Mouse (Mus musculus): ENCODE results near the gene Tgm1. TPM values are rescaled to one million over a fixed set of nuclear protein-coding genes. Genes with fewer than 3 reads are reported as not detected.
A peak's percentile ranks its signal among the peaks of the same experiment; 100 is the strongest.

Gene Tgm1
- polyA plus RNA-seq, 1 experiment from 2014 or later: 0.27 TPM

- no peaks in the 10 kb centered on the region for H3K4me1 ChIP-seq
- no peaks in the 10 kb centered on the region for H3K9me3 ChIP-seq
- no peak overlapping the region for H3K27ac ChIP-seq
- H3K27me3 ChIP-seq (replicated peaks): no peaks in the 10 kb centered on the region
- H3K9ac ChIP-seq: no peak overlapping the region
- no peak overlapping the region for H3K4me3 ChIP-seq
- no peak overlapping the region for H3K4me2 ChIP-seq
- ATAC-seq (replicated peaks): no peak
- 74% methylated on average over 6 of the region's 6 CpGs for WGBS
- no peaks in the 10 kb centered on the region for H3K36me3 ChIP-seq (replicated peaks)
Observed at GRCm38 (mm10) chr14:55702761-55703160, 11.0 kb downstream of the Tgm1 start.

- no peak for ATAC-seq (replicated peaks)
- H3K9ac ChIP-seq: no peak overlapping the region
- no peaks in the 10 kb centered on the region for H3K4me1 ChIP-seq
- H3K4me3 ChIP-seq: no peak overlapping the region
- H3K27me3 ChIP-seq (replicated peaks): no peaks in the 10 kb centered on the region
- WGBS: 59% methylated on average over 9 of the region's 9 CpGs
- H3K36me3 ChIP-seq (replicated peaks): no peaks in the 10 kb centered on the region
- no peak overlapping the region for H3K27ac ChIP-seq
- H3K4me2 ChIP-seq: no peak overlapping the region
- H3K9me3 ChIP-seq: no peaks in the 10 kb centered on the region
Observed at GRCm38 (mm10) chr14:55701131-55701530, 12.6 kb downstream of the Tgm1 start.

- no peak for ATAC-seq (replicated peaks)
- Histone ChIP-seq H3K36me3 (replicated peaks) (no peaks in the 10 kb centered on the region), H3K4me1 (no peaks in the 10 kb centered on the region), H3K9me3 (no peaks in the 10 kb centered on the region), H3K4me2 (no peak overlapping the region), H3K27me3 (replicated peaks) (no peaks in the 10 kb centered on the region), H3K27ac (no peak overlapping the region), H3K4me3 (no peak overlapping the region), H3K9ac (no peak overlapping the region)
- WGBS: 92% methylated on average over 4 of the region's 4 CpGs
Observed at GRCm38 (mm10) chr14:55697226-55697625, 16.5 kb downstream of the Tgm1 start.

DNA sequence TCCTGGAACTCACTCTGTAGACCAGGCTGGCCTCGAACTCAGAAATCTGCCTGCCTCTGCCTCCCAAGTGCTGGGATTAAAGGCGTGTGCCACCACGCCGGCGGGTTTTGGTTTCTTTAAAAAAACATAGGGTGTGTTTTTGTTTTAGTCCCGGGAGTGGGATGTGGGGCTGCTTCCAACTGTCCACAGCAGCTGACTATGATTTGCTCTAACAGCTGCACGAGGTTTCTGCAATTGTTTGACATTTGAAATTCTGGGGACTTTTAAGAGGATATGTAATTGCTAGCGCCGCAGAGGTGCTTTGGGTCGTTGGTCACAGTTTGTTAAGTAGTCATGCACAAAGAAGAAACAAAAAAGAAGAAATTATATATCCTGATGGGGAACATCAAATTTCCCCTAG is 24.3 kb downstream of the Tgm1 start:
- Histone ChIP-seq H3K27me3 (replicated peaks) (no peaks in the 10 kb centered on the region), H3K9ac (no peak overlapping the region), H3K4me1 (no peaks in the 10 kb centered on the region), H3K9me3 (no peaks in the 10 kb centered on the region), H3K4me2 (no peak overlapping the region), H3K27ac (no peak overlapping the region), H3K36me3 (replicated peaks) (no peaks in the 10 kb centered on the region), H3K4me3 (no peak overlapping the region)
- no peak for ATAC-seq (replicated peaks)
- 84% methylated on average over 10 of the region's 10 CpGs for WGBS

DNA sequence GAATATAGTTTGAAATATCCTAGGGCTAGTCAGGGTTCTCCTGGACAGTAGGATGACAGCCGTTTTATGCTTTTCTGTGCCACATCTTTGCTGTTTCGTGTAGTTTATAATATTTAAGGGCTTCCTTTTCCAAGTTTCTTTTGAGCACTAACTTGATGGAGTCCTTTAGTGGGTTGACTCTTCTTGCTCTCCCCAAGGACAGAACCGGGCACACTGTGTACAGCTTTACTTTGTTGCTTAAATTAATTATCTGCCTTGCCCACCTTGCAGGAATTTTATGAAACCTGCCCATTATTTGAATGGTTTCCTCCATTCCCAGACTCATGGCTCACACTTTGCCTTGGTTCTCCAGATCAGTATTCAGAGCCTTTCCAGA is 31.6 kb downstream of the Tgm1 start:
- ATAC-seq (replicated peaks): peak; percentile 46; the same call in 1 of the 2 replicates
- no peaks in the 10 kb centered on the region for H3K27me3 ChIP-seq (replicated peaks)
- H3K9ac ChIP-seq: peak overlapping the region; percentile 66
- H3K36me3 ChIP-seq (replicated peaks): peaks cover 9% of the 10 kb centered on the region; the same call in 1 of the 2 replicates
- peak overlapping the region; percentile 75 for H3K27ac ChIP-seq
- H3K9me3 ChIP-seq: no peaks in the 10 kb centered on the region
- H3K4me1 ChIP-seq: peaks cover 15% of the 10 kb centered on the region
- H3K4me3 ChIP-seq: peak overlapping the region; percentile 85
- 16% methylated on average over 3 of the region's 3 CpGs for WGBS
- peak overlapping the region; percentile 98 for H3K4me2 ChIP-seq

DNA sequence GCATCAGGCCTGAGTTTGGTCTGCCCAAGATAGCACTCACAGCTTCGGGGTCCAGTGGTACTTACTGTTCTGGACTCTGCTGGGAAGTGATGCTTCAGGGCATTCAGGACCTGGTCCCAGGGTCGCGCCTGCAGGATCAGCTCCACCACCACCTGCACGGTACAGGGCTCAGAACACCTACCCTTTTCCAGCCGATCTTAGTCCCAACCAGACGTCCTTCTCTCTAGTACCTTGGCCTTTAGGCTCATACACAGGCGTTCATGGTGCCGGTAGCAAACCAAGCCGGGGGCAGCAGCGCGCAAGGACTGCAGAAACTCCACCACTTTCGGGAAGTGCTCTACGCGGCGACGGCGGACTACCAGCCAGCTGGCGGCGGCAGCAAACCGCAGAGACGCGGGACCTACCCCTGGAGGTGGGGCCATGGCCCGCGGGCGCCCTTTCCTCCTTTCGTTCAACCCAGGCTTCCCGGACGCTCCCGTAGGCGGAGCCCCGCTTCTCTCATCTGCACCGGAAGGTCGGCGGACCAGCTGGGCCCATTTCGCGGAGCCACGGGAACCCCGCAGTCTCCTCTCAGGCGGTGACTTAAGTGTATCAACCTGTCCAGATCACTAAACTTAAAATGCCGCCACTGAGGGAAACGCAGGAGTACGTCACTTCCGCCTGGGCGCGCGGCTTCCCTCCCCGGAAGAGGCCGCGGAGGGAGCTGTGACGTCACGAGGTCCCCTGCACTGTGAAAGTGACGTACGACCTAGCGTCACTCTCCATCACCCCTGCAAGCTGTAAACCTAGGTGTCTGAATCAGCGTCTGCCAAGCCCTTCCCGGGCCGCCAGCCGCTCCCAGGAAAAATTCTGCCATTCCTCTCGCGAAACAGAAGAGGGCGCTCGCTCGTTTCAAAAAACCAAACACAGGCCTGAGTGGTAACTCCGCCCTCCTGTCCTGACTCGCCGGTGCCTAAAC is 32.3 kb downstream of the Tgm1 start, which contains the start of gene Tinf2:
Gene Tinf2 (minus strand): TSS at position 661 of the 958 bp plus-strand sequence.
- peak; percentile 99 for ATAC-seq (replicated peaks)

GRCm38 (mm10) chr14:55677615-55678014 is 36.1 kb downstream of the Tgm1 start:
- no peak overlapping the region for H3K9ac ChIP-seq

More for the DNA sequence above, 32.3 kb downstream of the Tgm1 start, which contains the start of gene Tinf2:
- H3K4me1 ChIP-seq: peaks cover 15% of the 10 kb centered on the region
- H3K4me3 ChIP-seq: peak within 1 kb of the TSS; percentile 85
- H3K27me3 ChIP-seq (replicated peaks): no peaks in the 10 kb centered on the region
- peak within 1 kb of the TSS; percentile 75 for H3K27ac ChIP-seq
- H3K9me3 ChIP-seq: no peaks in the 10 kb centered on the region
- WGBS: under 1% methylated on average over 66 of the region's 66 CpGs
- H3K9ac ChIP-seq: peak within 1 kb of the TSS; percentile 66
- H3K4me2 ChIP-seq: peak within 1 kb of the TSS; percentile 98
- peaks cover 9% of the 10 kb centered on the region; the same call in 1 of the 2 replicates for H3K36me3 ChIP-seq (replicated peaks)

GRCm38 (mm10) chr14:55672741-55673060 is 41.0 kb downstream of the Tgm1 start:
- WGBS: 83% methylated on average over 7 of the region's 7 CpGs
- no peak for ATAC-seq (replicated peaks)

More at GRCm38 (mm10) chr14:55677615-55678014, 36.1 kb downstream of the Tgm1 start:
- no peak for ATAC-seq (replicated peaks)
- H3K9me3 ChIP-seq: no peaks in the 10 kb centered on the region
- H3K4me1 ChIP-seq: peaks cover 19% of the 10 kb centered on the region
- H3K27me3 ChIP-seq (replicated peaks): no peaks in the 10 kb centered on the region
- H3K27ac ChIP-seq: no peak overlapping the region
- no peak overlapping the region for H3K4me3 ChIP-seq
- H3K4me2 ChIP-seq: no peak overlapping the region
- 87% methylated on average over 4 of the region's 4 CpGs for WGBS
- H3K36me3 ChIP-seq (replicated peaks): peaks cover 12% of the 10 kb centered on the region; the same call in 1 of the 2 replicates

DNA sequence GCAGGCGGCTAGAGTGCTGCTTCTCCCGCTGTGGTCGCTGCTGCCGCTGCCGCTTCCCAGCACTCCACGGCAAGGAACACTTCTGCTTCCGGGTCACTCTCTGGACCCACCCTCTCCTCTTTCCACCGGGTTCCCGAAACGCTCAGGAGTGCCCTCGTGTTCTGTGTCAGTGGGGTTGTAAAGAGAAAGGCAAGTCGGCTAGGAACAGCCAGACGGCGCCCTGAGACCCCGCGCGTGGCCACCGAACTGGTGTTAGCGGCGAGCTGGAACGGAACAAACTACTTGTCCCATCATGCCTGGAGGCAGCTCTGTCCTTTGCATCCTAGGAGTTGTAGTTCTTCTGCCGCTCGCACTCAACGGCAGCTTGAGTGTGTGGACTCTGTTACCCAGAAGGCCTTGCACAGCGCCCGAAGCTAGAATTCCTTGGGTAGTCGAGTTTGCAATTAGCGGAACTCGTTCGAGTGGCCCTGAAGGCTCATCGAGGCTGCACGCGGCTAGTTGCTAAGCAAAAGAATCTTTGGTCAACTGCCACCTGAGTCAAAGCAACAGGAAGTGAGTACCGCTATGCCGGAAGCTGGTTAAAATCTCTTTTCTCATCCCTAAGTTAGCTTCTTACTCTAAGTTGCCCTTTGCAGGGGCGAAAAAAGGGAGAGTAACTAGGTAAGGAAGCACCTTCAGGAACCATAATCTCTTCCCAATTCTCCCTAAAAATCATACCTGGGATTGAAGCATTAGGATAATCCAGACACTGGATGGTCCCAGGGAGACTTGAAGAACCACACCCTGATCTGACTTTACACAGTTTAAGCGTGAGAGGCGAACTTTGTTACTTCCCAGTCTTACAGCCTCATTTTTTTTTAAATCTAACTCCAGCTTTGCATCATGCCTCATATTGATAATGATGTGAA is 41.6 kb downstream of the Tgm1 start, which contains the start of the genes Gmpr2 and Nedd8:
Gene Gmpr2 (plus strand): TSS at position 109 of the 908 bp plus-strand sequence.
Gene Nedd8 (minus strand): TSS at position 292 of the 908 bp plus-strand sequence.
- peak within 1 kb of the TSS; percentile 80 for H3K4me2 ChIP-seq
- peak within 1 kb of the TSS; percentile 73 for H3K4me3 ChIP-seq
- peak; percentile 98 for ATAC-seq (replicated peaks)
- H3K27ac ChIP-seq: peak within 1 kb of the TSS; percentile 89
- H3K36me3 ChIP-seq (replicated peaks): peaks cover 3% of the 10 kb centered on the region; the same call in 1 of the 2 replicates
- peak within 1 kb of the TSS; percentile 75 for H3K9ac ChIP-seq
- no peaks in the 10 kb centered on the region for H3K27me3 ChIP-seq (replicated peaks)
- under 1% methylated on average over 38 of the region's 38 CpGs for WGBS
- H3K9me3 ChIP-seq: no peaks in the 10 kb centered on the region
- H3K4me1 ChIP-seq: peaks cover 23% of the 10 kb centered on the region

More at GRCm38 (mm10) chr14:55672741-55673060, 41.0 kb downstream of the Tgm1 start:
- Histone ChIP-seq H3K4me2 (peak overlapping the region; percentile 80), H3K9ac (peak overlapping the region; percentile 12; the same call in 1 of the 2 replicates), H3K4me3 (peak overlapping the region; percentile 73), H3K4me1 (peaks cover 23% of the 10 kb centered on the region), H3K9me3 (no peaks in the 10 kb centered on the region), H3K36me3 (replicated peaks) (peaks cover 3% of the 10 kb centered on the region; the same call in 1 of the 2 replicates), H3K27ac (peak overlapping the region; percentile 89), H3K27me3 (replicated peaks) (no peaks in the 10 kb centered on the region)

DNA sequence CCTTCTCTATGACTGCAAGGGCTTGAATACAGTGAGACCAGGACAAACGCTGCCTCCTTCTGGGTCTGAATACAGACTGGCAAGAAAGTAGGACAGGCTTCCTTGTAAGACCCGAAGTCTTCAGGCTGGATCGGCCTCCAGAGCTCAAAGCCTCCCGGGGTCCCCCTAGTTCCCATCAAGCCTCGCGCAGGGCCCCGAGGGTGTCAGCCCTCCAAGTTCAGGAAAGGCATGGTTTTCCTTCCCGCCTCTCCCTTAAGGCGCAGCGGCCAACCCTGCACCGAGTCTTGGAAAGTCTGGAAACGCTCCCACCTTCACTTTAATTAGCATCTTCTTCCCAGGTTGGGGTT is 42.3 kb downstream of the Tgm1 start:
- peak overlapping the region; percentile 80 for H3K4me2 ChIP-seq
- WGBS: under 1% methylated on average over 12 of the region's 12 CpGs
- peak overlapping the region; percentile 75 for H3K9ac ChIP-seq
- peaks cover 23% of the 10 kb centered on the region for H3K4me1 ChIP-seq
- peak overlapping the region; percentile 73 for H3K4me3 ChIP-seq
- no peaks in the 10 kb centered on the region for H3K27me3 ChIP-seq (replicated peaks)
- ATAC-seq (replicated peaks): peak; percentile 79
- H3K27ac ChIP-seq: peak overlapping the region; percentile 89
- H3K36me3 ChIP-seq (replicated peaks): peaks cover 3% of the 10 kb centered on the region; the same call in 1 of the 2 replicates
- H3K9me3 ChIP-seq: no peaks in the 10 kb centered on the region

DNA sequence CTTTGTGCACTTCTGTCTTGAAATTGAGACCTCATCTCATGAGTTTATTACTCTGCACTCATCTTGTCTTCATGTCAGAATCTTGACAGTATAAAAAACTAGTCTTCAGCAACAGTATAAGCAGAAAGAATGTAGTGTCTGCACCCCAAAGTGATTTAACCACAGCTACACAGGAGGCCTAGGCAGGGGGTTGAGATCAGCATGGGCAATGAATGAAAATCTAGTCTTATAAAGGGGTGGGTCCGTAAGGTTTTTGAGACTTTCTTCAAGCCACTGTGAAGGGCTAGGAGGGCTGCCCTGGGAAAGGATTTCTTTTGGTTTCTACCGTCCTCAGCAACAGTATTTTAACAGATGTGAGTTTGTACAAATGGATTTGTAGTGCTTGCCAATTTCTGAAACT is 53.1 kb downstream of the Tgm1 start:
- WGBS: 34% methylated on average over 2 of the region's 2 CpGs
- H3K4me1 ChIP-seq: peaks cover 16% of the 10 kb centered on the region
- no peaks in the 10 kb centered on the region for H3K27me3 ChIP-seq (replicated peaks)
- peak; percentile 48 for ATAC-seq (replicated peaks)
- H3K4me2 ChIP-seq: peak overlapping the region; percentile 69
- H3K9me3 ChIP-seq: no peaks in the 10 kb centered on the region
- H3K27ac ChIP-seq: peak overlapping the region; percentile 85; the same call in 1 of the 2 replicates
- peaks cover 7% of the 10 kb centered on the region; the same call in 1 of the 2 replicates for H3K36me3 ChIP-seq (replicated peaks)
- no peak overlapping the region for H3K9ac ChIP-seq
- peak overlapping the region; percentile 76 for H3K4me3 ChIP-seq

Measured in midbrain, embryonic 15.5 days (tissue).